Mouse (Mus musculus) midbrain, embryonic 12.5 days (tissue): ENCODE measurements around the gene Adgrl4. TPM values are rescaled to one million over a fixed set of nuclear protein-coding genes. Genes with fewer than 3 reads are reported as not detected.

ENCODE experiments used
- ATAC-seq: fragments of 200-750 bp; cut with Nextera tagmentation; 2 replicates; pipeline ENCODE4 v1.8.0; 2017; ENCODE audit warnings: low read depth, moderate TSS enrichment, moderate library complexity; ENCODE audit not compliant: low FRiP score
- H3K27ac ChIP-seq: fragments of 300-500 bp; sonication (generic); replicated peaks from 2 replicates; pipeline ENCODE4 v1.5.1; 2016; ENCODE audit warnings: mild to moderate bottlenecking
- H3K27me3 ChIP-seq: fragments of 300-500 bp; sonication (generic); 2 replicates; pipeline ENCODE4 v1.6.1; 2016; ENCODE audit warnings: mild to moderate bottlenecking
- H3K36me3 ChIP-seq: fragments of 300-500 bp; sonication (generic); 2 replicates; pipeline ENCODE4 v1.6.1; 2016
- H3K4me1 ChIP-seq: fragments of 300-500 bp; sonication (generic); 2 replicates; pipeline ENCODE4 v1.6.1; 2016
- H3K4me2 ChIP-seq: fragments of 300-500 bp; sonication (generic); replicated peaks from 2 replicates; pipeline ENCODE4 v1.6.1; 2016; ENCODE audit warnings: mild to moderate bottlenecking, moderate library complexity
- H3K4me3 ChIP-seq: fragments of 300-500 bp; sonication (generic); 2 replicates; pipeline ENCODE4 v1.5.1; 2016; ENCODE audit warnings: mild to moderate bottlenecking
- H3K9ac ChIP-seq: fragments of 300-500 bp; sonication (generic); replicated peaks from 2 replicates; pipeline ENCODE4 v1.6.1; 2016; ENCODE audit warnings: mild to moderate bottlenecking, moderate library complexity
- H3K9me3 ChIP-seq: fragments of 300-500 bp; sonication (generic); 2 replicates; pipeline ENCODE4 v1.6.1; 2016; ENCODE audit warnings: mild to moderate bottlenecking
- WGBS: fragments of 180-500 bp; shearing (Covaris S2); methylation state at CpG from one replicate; pipeline ENCODE4 v1.1.7; 2016; 5-methylcytosine and 5-hydroxymethylcytosine counted together
- polyA plus RNA-seq: library from polyadenylated mRNA; unstranded; fragments of >200 nt; fragmentation: Nextera tagmentation; extraction: Ambion mirVana; gene quantifications from 2 replicates; pipeline ENCODE4 v1.2.1, GENCODE M21; 2016

The Adgrl4 gene
- polyA plus RNA-seq, 1 experiment from 2014 or later = 8.6 TPM

GRCm38 (mm10) chr3:151547182-151547581 is 109.5 kb downstream of the Adgrl4 start:
- H3K27me3 ChIP-seq = no peaks in the 10 kb centered on the region
- H3K4me2 ChIP-seq = no peak overlapping the region
- no peak for ATAC-seq
- H3K9me3 ChIP-seq = no peaks in the 10 kb centered on the region
- 0 out of 2 replicates have a peak, but pooled peaks cover 3% of the 10 kb centered on the region for H3K4me1 ChIP-seq
- H3K36me3 ChIP-seq = no peaks in the 10 kb centered on the region
- H3K4me3 ChIP-seq = no peak overlapping the region
- no peak overlapping the region for H3K27ac ChIP-seq
- H3K9ac ChIP-seq = no peak overlapping the region
- whole genome bisulfite sequencing = 91% methylated on average over 3 of the region's 3 CpGs

- no peak overlapping the region for H3K4me2 ChIP-seq
- H3K9ac ChIP-seq = no peak overlapping the region
- no peak overlapping the region for H3K4me3 ChIP-seq
- no peaks in the 10 kb centered on the region for H3K27me3 ChIP-seq
- no peaks in the 10 kb centered on the region for H3K36me3 ChIP-seq
- H3K9me3 ChIP-seq = no peaks in the 10 kb centered on the region
- 0 out of 2 replicates have a peak, but pooled peaks cover 3% of the 10 kb centered on the region for H3K4me1 ChIP-seq
- WGBS = 63% methylated on average over 5 of the region's 5 CpGs
- H3K27ac ChIP-seq = no peak overlapping the region
- ATAC-seq = no peak
Observed at GRCm38 (mm10) chr3:151551002-151551401, 113.3 kb downstream of the Adgrl4 start.

GRCm38 (mm10) chr3:151556635-151557034 is 118.9 kb downstream of the Adgrl4 start:
- H3K36me3 ChIP-seq = no peaks in the 10 kb centered on the region
- no peak overlapping the region for H3K9ac ChIP-seq
- ATAC-seq = no peak
- no peak overlapping the region for H3K4me3 ChIP-seq
- no peaks in the 10 kb centered on the region for H3K27me3 ChIP-seq
- H3K9me3 ChIP-seq = no peaks in the 10 kb centered on the region
- no peaks in the 10 kb centered on the region for H3K4me1 ChIP-seq
- 87% methylated on average over 2 of the region's 2 CpGs for WGBS
- H3K4me2 ChIP-seq = no peak overlapping the region
- H3K27ac ChIP-seq = no peak overlapping the region

GRCm38 (mm10) chr3:151557125-151557524 is 119.4 kb downstream of the Adgrl4 start:
- no peak overlapping the region for H3K27ac ChIP-seq
- H3K9me3 ChIP-seq = no peaks in the 10 kb centered on the region
- H3K9ac ChIP-seq = no peak overlapping the region
- H3K27me3 ChIP-seq = no peaks in the 10 kb centered on the region
- no peak overlapping the region for H3K4me3 ChIP-seq
- no peak overlapping the region for H3K4me2 ChIP-seq
- no peak for ATAC-seq
- no peaks in the 10 kb centered on the region for H3K36me3 ChIP-seq
- WGBS = 75% methylated on average over 2 of the region's 2 CpGs
- H3K4me1 ChIP-seq = no peaks in the 10 kb centered on the region

- no peak overlapping the region for H3K9ac ChIP-seq
- no peaks in the 10 kb centered on the region for H3K4me1 ChIP-seq
- H3K36me3 ChIP-seq = no peaks in the 10 kb centered on the region
- no peak for ATAC-seq
- H3K4me3 ChIP-seq = no peak overlapping the region
- no peak overlapping the region for H3K4me2 ChIP-seq
- H3K27ac ChIP-seq = no peak overlapping the region
- H3K27me3 ChIP-seq = no peaks in the 10 kb centered on the region
- 90% methylated on average over 5 of the region's 5 CpGs for WGBS
- H3K9me3 ChIP-seq = no peaks in the 10 kb centered on the region
Observed at GRCm38 (mm10) chr3:151557607-151558006, 119.9 kb downstream of the Adgrl4 start.

- no peak for ATAC-seq
- H3K27me3 ChIP-seq = no peaks in the 10 kb centered on the region
- no peak overlapping the region for H3K4me3 ChIP-seq
- no peaks in the 10 kb centered on the region for H3K4me1 ChIP-seq
- no peak overlapping the region for H3K9ac ChIP-seq
- H3K27ac ChIP-seq = no peak overlapping the region
- H3K4me2 ChIP-seq = no peak overlapping the region
- no peaks in the 10 kb centered on the region for H3K36me3 ChIP-seq
- 77% methylated on average over 4 of the region's 4 CpGs for WGBS
- no peaks in the 10 kb centered on the region for H3K9me3 ChIP-seq
Observed at GRCm38 (mm10) chr3:151558374-151558773, 120.7 kb downstream of the Adgrl4 start.

GRCm38 (mm10) chr3:151565664-151566621 is 128.3 kb downstream of the Adgrl4 start:
- Histone ChIP-seq H3K4me2 (no peak overlapping the region), H3K27ac (no peak overlapping the region), H3K9me3 (no peaks in the 10 kb centered on the region), H3K4me1 (no peaks in the 10 kb centered on the region), H3K4me3 (no peak overlapping the region), H3K9ac (no peak overlapping the region), H3K36me3 (no peaks in the 10 kb centered on the region), H3K27me3 (no peaks in the 10 kb centered on the region)
- no peak for ATAC-seq
- 80% methylated on average over 16 of the region's 16 CpGs for WGBS

GRCm38 (mm10) chr3:151566629-151567028 is 128.9 kb downstream of the Adgrl4 start:
- H3K27me3 ChIP-seq = no peaks in the 10 kb centered on the region
- no peaks in the 10 kb centered on the region for H3K36me3 ChIP-seq
- H3K4me3 ChIP-seq = no peak overlapping the region
- H3K9ac ChIP-seq = no peak overlapping the region
- no peak overlapping the region for H3K4me2 ChIP-seq
- ATAC-seq = no peak
- no peaks in the 10 kb centered on the region for H3K9me3 ChIP-seq
- WGBS = 59% methylated on average over 5 of the region's 5 CpGs
- no peak overlapping the region for H3K27ac ChIP-seq
- H3K4me1 ChIP-seq = no peaks in the 10 kb centered on the region

- Histone ChIP-seq H3K36me3 (no peaks in the 10 kb centered on the region), H3K27ac (no peak overlapping the region), H3K27me3 (no peaks in the 10 kb centered on the region), H3K4me3 (no peak overlapping the region), H3K9me3 (no peaks in the 10 kb centered on the region), H3K4me2 (no peak overlapping the region), H3K4me1 (no peaks in the 10 kb centered on the region), H3K9ac (no peak overlapping the region)
- 13% methylated on average over 3 of the region's 3 CpGs for WGBS
- no peak for ATAC-seq
Observed at GRCm38 (mm10) chr3:151567541-151567940, 129.9 kb downstream of the Adgrl4 start.

- WGBS = 94% methylated on average over 5 of the region's 5 CpGs
- no peak overlapping the region for H3K4me3 ChIP-seq
- H3K4me1 ChIP-seq = no peaks in the 10 kb centered on the region
- no peak for ATAC-seq
- no peaks in the 10 kb centered on the region for H3K36me3 ChIP-seq
- H3K27ac ChIP-seq = no peak overlapping the region
- no peaks in the 10 kb centered on the region for H3K27me3 ChIP-seq
- no peak overlapping the region for H3K9ac ChIP-seq
- no peak overlapping the region for H3K4me2 ChIP-seq
- H3K9me3 ChIP-seq = no peaks in the 10 kb centered on the region
Observed at GRCm38 (mm10) chr3:151572089-151572488, 134.4 kb downstream of the Adgrl4 start.

GRCm38 (mm10) chr3:151575292-151575691 is 137.6 kb downstream of the Adgrl4 start:
- Histone ChIP-seq H3K9ac (no peak overlapping the region), H3K4me3 (no peak overlapping the region), H3K4me2 (no peak overlapping the region), H3K36me3 (no peaks in the 10 kb centered on the region), H3K27me3 (no peaks in the 10 kb centered on the region), H3K4me1 (no peaks in the 10 kb centered on the region), H3K27ac (no peak overlapping the region), H3K9me3 (no peaks in the 10 kb centered on the region)
- 79% methylated on average over 7 of the region's 7 CpGs for WGBS
- no peak for ATAC-seq

GRCm38 (mm10) chr3:151576155-151576554 is 138.5 kb downstream of the Adgrl4 start:
- Histone ChIP-seq H3K27me3 (no peaks in the 10 kb centered on the region), H3K27ac (no peak overlapping the region), H3K9me3 (no peaks in the 10 kb centered on the region), H3K9ac (no peak overlapping the region), H3K4me2 (no peak overlapping the region), H3K36me3 (no peaks in the 10 kb centered on the region), H3K4me1 (no peaks in the 10 kb centered on the region), H3K4me3 (no peak overlapping the region)
- WGBS = 94% methylated on average over 3 of the region's 3 CpGs
- no peak for ATAC-seq
